Mouse (Mus musculus): ENCODE results near the gene Dhrs4. TPM values are rescaled to one million over a fixed set of nuclear protein-coding genes. Genes with fewer than 3 reads are reported as not detected.
A peak's percentile ranks its signal among the peaks of the same experiment; 100 is the strongest.

Dhrs4 gene
- polyA plus RNA-seq, 1 experiment from 2014 or later: 137 TPM

GRCm38 (mm10) chr14:55513927-55514326, 35.4 kb downstream of the Dhrs4 start:
- 57% methylated on average over 10 of the region's 10 CpGs for WGBS
- no peak for ATAC-seq
- no peaks in the 10 kb centered on the region for H3K9me3 ChIP-seq
- no peaks in the 10 kb centered on the region for H3K36me3 ChIP-seq
- no peak overlapping the region for H3K4me3 ChIP-seq (replicated peaks)
- no peak overlapping the region for H3K9ac ChIP-seq
- 0 out of 2 replicates have a peak, but pooled peaks cover 4% of the 10 kb centered on the region for H3K27me3 ChIP-seq (replicated peaks)
- H3K4me1 ChIP-seq (replicated peaks): no peaks in the 10 kb centered on the region; the same call in 1 of the 2 replicates
- H3K27ac ChIP-seq: no peak overlapping the region
- no peak overlapping the region for H3K4me2 ChIP-seq (replicated peaks)

- Histone ChIP-seq H3K9me3 (no peaks in the 10 kb centered on the region), H3K27me3 (replicated peaks) (peaks cover 17% of the 10 kb centered on the region), H3K4me2 (replicated peaks) (no peak overlapping the region), H3K36me3 (no peaks in the 10 kb centered on the region), H3K4me1 (replicated peaks) (peaks cover 5% of the 10 kb centered on the region), H3K4me3 (replicated peaks) (no peak overlapping the region), H3K9ac (no peak overlapping the region), H3K27ac (no peak overlapping the region)
- WGBS: 92% methylated on average over 4 of the region's 4 CpGs
- no peak for ATAC-seq
These were observed 37.3 kb downstream of the Dhrs4 start for GRCm38 (mm10) chr14:55515846-55516245.

- no peak overlapping the region for H3K9ac ChIP-seq
- H3K27me3 ChIP-seq (replicated peaks): peaks cover 35% of the 10 kb centered on the region
- H3K9me3 ChIP-seq: no peaks in the 10 kb centered on the region
- no peak overlapping the region for H3K27ac ChIP-seq
- 44% methylated on average over 2 of the region's 2 CpGs for WGBS
- ATAC-seq: no peak
- no peak overlapping the region for H3K4me3 ChIP-seq (replicated peaks)
- peaks cover 10% of the 10 kb centered on the region for H3K4me1 ChIP-seq (replicated peaks)
- no peaks in the 10 kb centered on the region for H3K36me3 ChIP-seq
- no peak overlapping the region for H3K4me2 ChIP-seq (replicated peaks)
These were observed 40.3 kb downstream of the Dhrs4 start for GRCm38 (mm10) chr14:55518897-55519296.

GRCm38 (mm10) chr14:55519604-55520003, 41.0 kb downstream of the Dhrs4 start:
- peaks cover 35% of the 10 kb centered on the region for H3K27me3 ChIP-seq (replicated peaks)
- WGBS: 63% methylated on average over 4 of the region's 4 CpGs

GRCm38 (mm10) chr14:55520451-55521361, 42.1 kb downstream of the Dhrs4 start:
- under 1% methylated on average over 61 of the region's 61 CpGs for WGBS

More at GRCm38 (mm10) chr14:55519604-55520003, 41.0 kb downstream of the Dhrs4 start:
- no peak overlapping the region for H3K27ac ChIP-seq
- no peak overlapping the region for H3K4me3 ChIP-seq (replicated peaks)
- no peaks in the 10 kb centered on the region for H3K36me3 ChIP-seq
- H3K4me2 ChIP-seq (replicated peaks): no peak overlapping the region
- no peak for ATAC-seq
- peaks cover 10% of the 10 kb centered on the region for H3K4me1 ChIP-seq (replicated peaks)
- no peaks in the 10 kb centered on the region for H3K9me3 ChIP-seq
- H3K9ac ChIP-seq: no peak overlapping the region

GRCm38 (mm10) chr14:55524062-55524461, 45.5 kb downstream of the Dhrs4 start:
- Histone ChIP-seq H3K9ac (no peak overlapping the region), H3K4me2 (replicated peaks) (no peak overlapping the region), H3K4me3 (replicated peaks) (no peak overlapping the region), H3K27ac (no peak overlapping the region), H3K27me3 (replicated peaks) (peaks cover 30% of the 10 kb centered on the region), H3K4me1 (replicated peaks) (peaks cover 10% of the 10 kb centered on the region), H3K36me3 (no peaks in the 10 kb centered on the region), H3K9me3 (no peaks in the 10 kb centered on the region)
- 49% methylated on average over 4 of the region's 4 CpGs for WGBS
- no peak for ATAC-seq

More at GRCm38 (mm10) chr14:55520451-55521361, 42.1 kb downstream of the Dhrs4 start:
- H3K27me3 ChIP-seq (replicated peaks): peaks cover 35% of the 10 kb centered on the region
- ATAC-seq: peak; percentile 68
- H3K4me1 ChIP-seq (replicated peaks): peaks cover 10% of the 10 kb centered on the region
- no peaks in the 10 kb centered on the region for H3K36me3 ChIP-seq
- no peak overlapping the region for H3K27ac ChIP-seq
- peak overlapping the region; percentile 45 for H3K9ac ChIP-seq
- peak overlapping the region; percentile 49 for H3K4me3 ChIP-seq (replicated peaks)
- no peaks in the 10 kb centered on the region for H3K9me3 ChIP-seq
- peak overlapping the region; percentile 98 for H3K4me2 ChIP-seq (replicated peaks)

- H3K27me3 ChIP-seq (replicated peaks): peaks cover 27% of the 10 kb centered on the region
- H3K4me1 ChIP-seq (replicated peaks): peaks cover 10% of the 10 kb centered on the region
- no peak within 1 kb of the TSS for H3K27ac ChIP-seq
- H3K9me3 ChIP-seq: no peaks in the 10 kb centered on the region
- ATAC-seq: no peak
- H3K4me3 ChIP-seq (replicated peaks): no peak within 1 kb of the TSS
- 20% methylated on average over 8 of the region's 8 CpGs for WGBS
- H3K36me3 ChIP-seq: no peaks in the 10 kb centered on the region
- no peak within 1 kb of the TSS for H3K9ac ChIP-seq
- H3K4me2 ChIP-seq (replicated peaks): no peak within 1 kb of the TSS
These were observed 46.2 kb downstream of the Dhrs4 start, which contains the start of gene Nrl for GRCm38 (mm10) chr14:55524785-55525184. Gene Nrl, minus strand, starts transcription at chr14:55524981.

GRCm38 (mm10) chr14:55526674-55527073, 48.1 kb downstream of the Dhrs4 start:
- no peak for ATAC-seq
- H3K27me3 ChIP-seq (replicated peaks): peaks cover 12% of the 10 kb centered on the region
- H3K9me3 ChIP-seq: no peaks in the 10 kb centered on the region
- H3K36me3 ChIP-seq: no peaks in the 10 kb centered on the region
- no peak overlapping the region for H3K27ac ChIP-seq
- WGBS: 74% methylated on average over 2 of the region's 2 CpGs
- H3K4me1 ChIP-seq (replicated peaks): no peaks in the 10 kb centered on the region
- no peak overlapping the region for H3K4me2 ChIP-seq (replicated peaks)
- no peak overlapping the region for H3K4me3 ChIP-seq (replicated peaks)
- no peak overlapping the region for H3K9ac ChIP-seq

GRCm38 (mm10) chr14:55527940-55528339, 49.4 kb downstream of the Dhrs4 start:
- Histone ChIP-seq H3K4me2 (replicated peaks) (no peak overlapping the region), H3K27me3 (replicated peaks) (0 out of 2 replicates have a peak, but pooled peaks cover 3% of the 10 kb centered on the region), H3K4me1 (replicated peaks) (no peaks in the 10 kb centered on the region), H3K9me3 (no peaks in the 10 kb centered on the region), H3K36me3 (no peaks in the 10 kb centered on the region), H3K27ac (no peak overlapping the region), H3K4me3 (replicated peaks) (no peak overlapping the region), H3K9ac (no peak overlapping the region)
- ATAC-seq: no peak
- WGBS: 17% methylated on average over 3 of the region's 3 CpGs

GRCm38 (mm10) chr14:55536116-55536745, 57.7 kb downstream of the Dhrs4 start:
- H3K4me3 ChIP-seq (replicated peaks): no peak overlapping the region
- H3K4me1 ChIP-seq (replicated peaks): peaks cover 11% of the 10 kb centered on the region
- no peak for ATAC-seq
- H3K36me3 ChIP-seq: no peaks in the 10 kb centered on the region
- no peak overlapping the region for H3K4me2 ChIP-seq (replicated peaks)
- no peaks in the 10 kb centered on the region for H3K27me3 ChIP-seq (replicated peaks)
- WGBS: 44% methylated on average over 6 of the region's 6 CpGs
- no peak overlapping the region for H3K27ac ChIP-seq
- H3K9ac ChIP-seq: no peak overlapping the region
- no peaks in the 10 kb centered on the region for H3K9me3 ChIP-seq

All from intestine, embryonic 15.5 days (tissue).